Mouse (Mus musculus) spleen, postnatal 10 days (tissue): ENCODE data around the gene Pde6b.

Source experiments
- DNase-seq, 2 experiments: peaks; one replicate each; pipeline ENCODE4 v3.0.0; 2021 to 2022; ENCODE audit warnings: low spot score in 2 of 2

The Pde6b gene

GRCm38 (mm10) chr5:108462446-108462845, 74.3 kb downstream of the Pde6b start:
- peak in 1 of 2 experiments; percentile 35 for DNase-seq

GRCm38 (mm10) chr5:108465131-108465891, 77.1 kb downstream of the Pde6b start:
- DNase-seq, result no peak

GRCm38 (mm10) chr5:108466647-108467046, 78.5 kb downstream of the Pde6b start:
- no peak for DNase-seq

- DNase-seq, result no peak
Observed at GRCm38 (mm10) chr5:108469617-108470016, 81.4 kb downstream of the Pde6b start.

GRCm38 (mm10) chr5:108473737-108474136, 85.5 kb downstream of the Pde6b start:
- DNase-seq, result no peak

- no peak for DNase-seq
Observed at GRCm38 (mm10) chr5:108475977-108476376, 87.8 kb downstream of the Pde6b start.
